Mouse (Mus musculus): ENCODE results near the gene Eps8.

DNA sequence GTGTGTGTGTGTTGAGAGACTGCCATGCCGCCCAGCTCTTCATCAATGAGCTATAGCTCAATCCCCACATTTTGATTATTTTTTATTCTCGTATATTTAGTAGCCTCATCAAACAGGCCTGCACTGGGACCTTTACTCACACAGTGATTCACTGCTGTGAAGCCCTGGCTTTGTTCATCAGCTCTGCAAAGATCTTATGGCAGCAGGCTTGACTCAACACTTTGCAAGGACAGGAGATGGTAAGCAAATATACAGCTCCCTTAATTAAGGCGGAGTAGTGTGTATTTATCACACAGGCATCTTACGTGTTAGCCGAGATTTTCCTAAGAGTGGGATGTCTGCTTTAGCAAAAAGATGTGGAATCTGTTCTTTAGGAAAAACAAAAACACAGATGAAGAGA lies 74.2 kb downstream of the Eps8 start:
- TF ChIP-seq CTCF (IDR thresholded peaks at IDR 0.05 in 2 of 3, conservative IDR thresholded peaks at IDR 0.05 in 1 of 3; ENCODE audit: control insufficient read depth in 1 of 3, insufficient read depth in 1 of 3, low read depth in 2 of 3, low read length in 3 of 3, poor library complexity in 1 of 3, severe bottlenecking in 1 of 3) (no peak), TBP (IDR thresholded peaks at IDR 0.05; ENCODE audit: low read depth, low read length) (no peak), CHD2 (IDR thresholded peaks at IDR 0.05; ENCODE audit: low read length) (no peak), BHLHE40 (IDR thresholded peaks at IDR 0.05; ENCODE audit: borderline replicate concordance, low read depth, low read length) (no peak), POLR2A (IDR thresholded peaks at IDR 0.05; ENCODE audit: control insufficient read depth in 1 of 2, insufficient read depth in 1 of 2, low read depth in 1 of 2, low read length in 2 of 2, poor library complexity in 1 of 2) (no peak), SIN3A (IDR thresholded peaks at IDR 0.05; ENCODE audit: low read length) (no peak), MAX (IDR thresholded peaks at IDR 0.05; ENCODE audit: low read length) (no peak), ZC3H11A (IDR thresholded peaks at IDR 0.05; ENCODE audit: low read depth, low read length) (no peak)
